Mouse (Mus musculus) kidney, embryonic 16.5 days (tissue): ENCODE results near the gene Hmox2. TPM values are rescaled to one million over a fixed set of nuclear protein-coding genes. Genes with fewer than 3 reads are reported as not detected.
"Not testable (repeated sequence)": the region's sequence is repeated elsewhere in the genome, so short reads cannot be mapped to it uniquely, and the experiment has no call there.

Experiments
- ATAC-seq: fragments of 200-750 bp; cut with Nextera tagmentation; 2 replicates; pipeline ENCODE4 v1.8.0; 2017; ENCODE audit warnings: moderate TSS enrichment; ENCODE audit not compliant: low FRiP score, low TSS enrichment
- H3K27ac ChIP-seq: fragments of 300-500 bp; sonication (generic); 2 replicates; pipeline ENCODE4 v1.5.1; 2014; ENCODE audit warnings: low read length
- H3K27me3 ChIP-seq: fragments of 300-500 bp; sonication (generic); 2 replicates; pipeline ENCODE4 v1.6.1; 2014; ENCODE audit warnings: low read length, control low read depth, mixed read lengths; ENCODE audit not compliant: insufficient read depth
- H3K36me3 ChIP-seq: fragments of 300-500 bp; sonication (generic); 2 replicates; pipeline ENCODE4 v1.6.1; 2014; ENCODE audit warnings: low read length, control low read depth, mixed read lengths; ENCODE audit not compliant: insufficient read depth
- H3K4me1 ChIP-seq: fragments of 300-500 bp; sonication (generic); 2 replicates; pipeline ENCODE4 v1.6.1; 2014; ENCODE audit warnings: low read length, control low read depth, mixed read lengths; ENCODE audit not compliant: insufficient read depth
- H3K4me2 ChIP-seq: fragments of 300-500 bp; sonication (generic); replicated peaks from 2 replicates; pipeline ENCODE4 v1.6.1; 2014; ENCODE audit warnings: low read depth, low read length
- H3K4me3 ChIP-seq: fragments of 300-500 bp; sonication (generic); 2 replicates; pipeline ENCODE4 v1.5.1; 2014; ENCODE audit warnings: mild to moderate bottlenecking, low read length
- H3K9ac ChIP-seq: fragments of 300-500 bp; sonication (generic); replicated peaks from 2 replicates; pipeline ENCODE4 v1.6.1; 2014; ENCODE audit warnings: low read length
- H3K9me3 ChIP-seq: fragments of 300-500 bp; sonication (generic); 2 replicates; pipeline ENCODE4 v1.6.1; 2016; ENCODE audit warnings: low read length, control low read depth
- WGBS: fragments of 180-500 bp; shearing (Covaris S2); extraction: QIAGEN DNeasy Blood & Tissue Kit; methylation state at CpG from one replicate; pipeline ENCODE4 v1.1.7; 2014; 5-methylcytosine and 5-hydroxymethylcytosine counted together
- polyA plus RNA-seq: library from polyadenylated mRNA; unstranded; fragments of >200 nt; fragmentation: Nextera tagmentation; extraction: Ambion mirVana; gene quantifications from 2 replicates; pipeline ENCODE4 v1.2.1, GENCODE M21; 2015

The Hmox2 gene
- 117 and 120 TPM in 2 replicates for polyA plus RNA-seq

DNA sequence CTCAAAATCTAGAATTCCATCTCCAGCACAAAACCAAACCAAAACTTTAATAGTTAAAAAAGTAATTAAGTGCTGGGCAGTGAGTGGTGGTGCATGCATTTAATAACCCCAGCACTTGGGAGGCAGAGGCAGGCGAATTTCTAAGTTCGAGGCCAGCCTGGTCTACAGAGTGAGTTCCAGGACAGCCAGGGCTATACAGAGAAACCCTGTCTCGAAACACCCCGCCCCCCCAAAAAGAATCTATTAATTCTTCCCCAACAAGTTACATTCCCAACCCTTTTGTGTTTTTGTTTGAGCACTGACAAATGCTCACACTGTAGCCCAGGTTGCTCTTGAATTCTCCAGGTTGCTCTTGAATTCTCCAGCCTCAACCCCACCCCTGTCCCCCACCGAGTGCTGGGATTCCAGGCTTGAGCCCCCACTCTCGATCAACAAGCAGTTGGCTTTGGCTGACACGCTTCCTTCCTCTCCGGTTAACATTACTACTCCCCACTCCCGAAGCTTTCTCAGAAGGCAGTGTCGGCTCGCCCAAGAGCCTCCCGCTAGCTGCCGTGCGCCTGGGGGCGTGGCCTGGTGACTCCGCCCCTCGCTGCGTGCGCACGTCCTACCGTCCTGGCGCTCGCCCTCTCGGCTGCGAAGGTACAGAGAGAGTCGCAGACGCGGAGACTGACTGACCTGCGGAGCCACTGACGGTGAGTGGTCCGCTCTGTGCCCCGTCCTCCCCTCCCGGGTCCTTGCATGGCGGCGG, at the start of gene Hmox2:
Gene Hmox2 (plus strand): TSS at position 582 of the 748 bp plus-strand sequence.
- peak within 1 kb of the TSS; percentile 58 for H3K4me2 ChIP-seq
- no peaks in the 10 kb centered on the region for H3K36me3 ChIP-seq
- H3K9me3 ChIP-seq = no peaks in the 10 kb centered on the region
- H3K4me1 ChIP-seq = peaks cover 14% of the 10 kb centered on the region
- no peaks in the 10 kb centered on the region for H3K27me3 ChIP-seq
- H3K9ac ChIP-seq = peak within 1 kb of the TSS; percentile 89
- WGBS = 5% methylated on average over 34 of the region's 35 CpGs
- ATAC-seq = peak; percentile 96
- peak within 1 kb of the TSS; percentile 87 for H3K4me3 ChIP-seq
- H3K27ac ChIP-seq = peak within 1 kb of the TSS; percentile 85

DNA sequence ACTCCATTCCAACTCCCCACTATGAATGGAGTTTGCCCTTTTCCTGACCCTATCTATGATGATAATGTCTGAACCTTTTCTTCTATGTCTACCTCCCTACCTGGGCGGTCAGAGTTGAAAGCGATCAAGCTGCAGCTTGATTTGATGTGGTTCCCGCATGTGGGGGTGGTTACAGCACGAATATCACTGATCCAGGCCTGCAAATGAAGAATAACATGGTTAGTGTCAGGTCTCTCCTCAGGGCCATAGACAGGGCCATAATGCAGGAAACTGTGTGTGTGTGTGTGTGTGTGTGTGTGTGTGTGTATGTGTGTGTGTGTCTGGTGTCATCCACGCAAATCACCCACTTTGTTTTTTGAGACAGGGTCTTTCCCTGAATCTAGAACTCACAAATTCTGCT, 49.3 kb upstream of the Hmox2 start:
- Histone ChIP-seq H3K27me3 (no peaks in the 10 kb centered on the region), H3K9ac (no peak overlapping the region), H3K4me2 (no peak overlapping the region), H3K4me3 (no peak overlapping the region), H3K36me3 (peaks cover 25% of the 10 kb centered on the region), H3K9me3 (no peaks in the 10 kb centered on the region), H3K4me1 (peaks cover 15% of the 10 kb centered on the region), H3K27ac (no peak overlapping the region)
- no peak for ATAC-seq
- 93% methylated on average over 5 of the region's 5 CpGs for WGBS

DNA sequence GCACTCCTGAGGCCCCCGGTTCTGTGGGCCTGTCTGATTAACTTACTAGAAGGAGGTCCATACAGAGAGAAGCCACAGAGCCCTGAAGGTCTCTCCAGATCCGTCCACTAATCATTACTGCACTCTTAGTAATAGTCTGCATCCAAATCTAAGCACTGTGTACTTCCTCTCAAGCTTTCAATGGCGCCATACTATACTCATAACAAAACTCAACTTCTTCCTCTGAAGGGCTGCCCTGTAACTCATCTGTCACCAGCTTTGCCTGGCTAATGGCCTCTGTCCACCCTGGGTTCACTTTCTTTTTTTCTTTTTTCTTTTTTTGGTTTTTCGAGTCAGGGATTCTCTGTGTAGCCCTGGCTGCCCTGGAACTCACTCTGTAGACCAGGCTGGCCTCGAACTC, 48.1 kb upstream of the Hmox2 start:
- Histone ChIP-seq H3K9me3 (no peaks in the 10 kb centered on the region), H3K4me3 (no peak overlapping the region), H3K4me1 (peaks cover 15% of the 10 kb centered on the region), H3K27ac (no peak overlapping the region), H3K36me3 (peaks cover 25% of the 10 kb centered on the region), H3K4me2 (0 out of 2 replicates have a peak overlapping the region, but pooled peaks have one; percentile 93), H3K9ac (0 out of 2 replicates have a peak overlapping the region, but pooled peaks have one; percentile 1), H3K27me3 (no peaks in the 10 kb centered on the region)
- 86% methylated on average over 5 of the region's 5 CpGs for WGBS
- ATAC-seq = no peak

DNA sequence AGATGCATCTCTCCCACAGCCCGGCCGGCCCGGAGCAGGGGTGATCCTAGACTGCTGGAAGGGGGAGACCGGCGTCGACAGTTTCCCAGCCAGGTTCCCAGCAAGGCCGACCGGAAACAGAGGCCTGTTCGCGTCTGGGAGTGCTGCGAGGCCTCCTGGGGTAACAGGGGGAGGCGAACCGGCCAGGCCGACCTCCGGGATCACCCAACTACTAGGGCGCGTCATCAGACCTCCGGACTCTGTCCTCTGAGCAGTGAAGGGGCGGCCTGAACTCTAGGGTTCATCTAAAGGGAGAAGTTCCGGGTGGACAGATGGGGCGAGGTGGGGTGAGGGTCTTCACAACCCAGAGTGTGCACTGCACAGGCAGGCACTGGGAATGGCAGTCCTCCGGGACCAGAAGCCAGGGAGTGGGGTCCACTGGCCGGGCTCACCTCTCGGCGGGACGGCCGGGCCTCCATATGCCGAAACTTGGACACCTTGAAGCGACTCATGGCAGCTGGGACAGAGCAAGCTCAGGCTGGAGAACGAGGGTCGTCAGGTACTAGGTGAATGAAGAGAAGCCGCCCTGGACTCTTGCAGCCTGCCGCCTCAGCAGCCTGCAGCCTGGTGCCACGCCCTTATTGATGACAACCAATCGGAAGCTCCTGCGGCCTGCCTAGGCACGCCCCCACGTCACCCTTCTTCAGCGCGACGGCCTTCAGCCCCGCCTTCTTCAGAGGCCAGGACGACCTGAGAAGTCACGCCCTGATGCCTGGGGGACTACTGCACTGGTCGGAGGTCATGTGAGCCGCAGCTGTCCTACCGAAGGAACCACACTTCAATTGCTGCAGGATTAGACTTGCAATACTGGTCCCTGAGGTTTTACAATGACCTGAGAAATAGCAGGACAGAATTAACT, 46.8 kb upstream of the Hmox2 start, which contains the start of gene Coro7:
Gene Coro7 (minus strand): TSS at position 657 of the 898 bp plus-strand sequence.
- H3K9me3 ChIP-seq = no peaks in the 10 kb centered on the region
- peak within 1 kb of the TSS; percentile 52 for H3K27ac ChIP-seq
- H3K36me3 ChIP-seq = peaks cover 21% of the 10 kb centered on the region; the same call in 1 of the 2 replicates
- no peaks in the 10 kb centered on the region for H3K27me3 ChIP-seq
- peak within 1 kb of the TSS; percentile 82 for H3K9ac ChIP-seq
- H3K4me3 ChIP-seq = peak within 1 kb of the TSS; percentile 86
- peak within 1 kb of the TSS; percentile 93 for H3K4me2 ChIP-seq
- under 1% methylated on average over 47 of the region's 47 CpGs for WGBS
- peak; percentile 89 for ATAC-seq
- peaks cover 15% of the 10 kb centered on the region for H3K4me1 ChIP-seq

DNA sequence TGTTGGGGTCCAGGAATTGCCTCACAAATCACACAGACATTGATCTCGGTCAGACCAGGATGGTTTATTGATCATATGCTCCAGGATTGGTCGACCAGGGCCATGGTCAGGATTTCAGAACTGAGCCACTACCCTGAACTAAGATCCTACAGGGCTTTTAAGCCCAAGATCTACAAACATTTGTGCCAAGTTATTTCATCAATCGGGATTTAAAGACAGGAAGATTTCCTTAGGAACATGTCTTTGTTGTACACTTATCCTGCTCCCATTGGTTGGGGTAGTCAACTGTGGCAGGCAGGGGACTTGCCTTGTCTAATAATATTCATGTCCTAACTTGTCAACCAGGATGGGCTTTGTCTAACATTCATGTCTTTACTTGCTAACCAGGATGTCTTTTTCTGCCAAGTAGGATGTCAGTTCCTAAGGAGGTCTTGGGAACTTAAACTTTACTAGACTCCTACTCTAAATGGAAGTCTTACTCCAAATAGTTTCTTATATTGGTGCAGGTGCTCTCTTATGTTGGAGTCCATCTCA, 45.2 kb upstream of the Hmox2 start:
- not testable (repeated sequence) for H3K9me3 ChIP-seq, H3K27me3 ChIP-seq, H3K27ac ChIP-seq, ATAC-seq, H3K4me2 ChIP-seq, H3K36me3 ChIP-seq, H3K4me3 ChIP-seq, H3K9ac ChIP-seq
- H3K4me1 ChIP-seq = peaks cover 24% of the 10 kb centered on the region
- 78% methylated on average over 3 of the region's 3 CpGs for WGBS

DNA sequence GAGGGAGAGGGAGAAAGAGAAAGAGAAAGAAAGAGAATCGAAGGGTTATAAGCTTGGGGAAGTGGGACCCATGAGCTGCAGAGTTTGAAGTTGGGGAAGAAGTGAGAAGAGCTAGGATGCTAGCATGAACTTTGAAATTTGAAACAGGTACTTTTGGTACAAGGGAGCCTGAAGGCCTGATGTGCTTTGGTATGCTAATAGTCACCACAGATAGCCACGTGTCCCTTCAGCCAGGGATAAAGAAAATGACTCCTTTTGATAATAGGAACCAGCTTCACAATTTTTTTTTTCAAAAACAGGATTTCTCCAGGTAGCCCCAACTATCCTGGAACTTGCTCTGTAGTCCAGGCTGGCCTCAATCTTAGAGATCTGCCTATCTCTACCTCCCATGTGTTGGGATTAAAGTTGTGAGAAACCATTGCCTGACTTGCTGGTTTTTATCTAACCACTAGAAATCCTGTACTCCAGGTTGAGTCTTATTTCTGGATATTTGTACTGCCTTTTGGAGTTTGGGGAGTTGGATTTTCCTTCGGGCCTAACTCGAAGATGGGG, 43.5 kb upstream of the Hmox2 start:
- Histone ChIP-seq H3K36me3 (peaks cover 6% of the 10 kb centered on the region), H3K4me1 (peaks cover 24% of the 10 kb centered on the region), H3K9me3 (no peaks in the 10 kb centered on the region), H3K4me3 (no peak overlapping the region), H3K4me2 (peak overlapping the region; percentile 72), H3K27me3 (no peaks in the 10 kb centered on the region), H3K27ac (peak overlapping the region; percentile 89), H3K9ac (peak overlapping the region; percentile 93)
- no peak for ATAC-seq
- 78% methylated on average over 4 of the region's 4 CpGs for WGBS

DNA sequence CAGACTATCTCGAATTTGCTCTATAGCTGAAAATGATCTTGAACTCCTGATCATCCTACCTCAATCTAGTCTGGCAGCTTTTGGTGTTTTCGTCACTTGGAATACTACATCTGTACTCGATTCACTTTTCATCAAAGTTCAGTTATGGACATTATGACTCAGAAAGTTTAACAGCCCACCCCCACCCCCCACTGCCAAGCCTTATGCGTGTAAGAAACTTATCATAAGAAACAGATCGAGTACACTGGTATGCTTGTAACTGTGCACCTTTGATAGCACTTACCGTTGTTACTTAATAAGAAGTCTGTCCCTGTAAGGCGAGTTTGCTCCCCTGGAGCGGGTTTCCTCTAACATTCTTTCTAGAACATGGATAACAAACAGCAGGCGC, 43.0 kb upstream of the Hmox2 start:
- WGBS = 32% methylated on average over 9 of the region's 9 CpGs
- Histone ChIP-seq H3K4me1 (peaks cover 20% of the 10 kb centered on the region), H3K27me3 (no peaks in the 10 kb centered on the region), H3K9ac (peak overlapping the region; percentile 93), H3K9me3 (no peaks in the 10 kb centered on the region), H3K36me3 (peaks cover 10% of the 10 kb centered on the region), H3K27ac (peak overlapping the region; percentile 89), H3K4me3 (peak overlapping the region; percentile 93), H3K4me2 (peak overlapping the region; percentile 72)
- no peak for ATAC-seq

DNA sequence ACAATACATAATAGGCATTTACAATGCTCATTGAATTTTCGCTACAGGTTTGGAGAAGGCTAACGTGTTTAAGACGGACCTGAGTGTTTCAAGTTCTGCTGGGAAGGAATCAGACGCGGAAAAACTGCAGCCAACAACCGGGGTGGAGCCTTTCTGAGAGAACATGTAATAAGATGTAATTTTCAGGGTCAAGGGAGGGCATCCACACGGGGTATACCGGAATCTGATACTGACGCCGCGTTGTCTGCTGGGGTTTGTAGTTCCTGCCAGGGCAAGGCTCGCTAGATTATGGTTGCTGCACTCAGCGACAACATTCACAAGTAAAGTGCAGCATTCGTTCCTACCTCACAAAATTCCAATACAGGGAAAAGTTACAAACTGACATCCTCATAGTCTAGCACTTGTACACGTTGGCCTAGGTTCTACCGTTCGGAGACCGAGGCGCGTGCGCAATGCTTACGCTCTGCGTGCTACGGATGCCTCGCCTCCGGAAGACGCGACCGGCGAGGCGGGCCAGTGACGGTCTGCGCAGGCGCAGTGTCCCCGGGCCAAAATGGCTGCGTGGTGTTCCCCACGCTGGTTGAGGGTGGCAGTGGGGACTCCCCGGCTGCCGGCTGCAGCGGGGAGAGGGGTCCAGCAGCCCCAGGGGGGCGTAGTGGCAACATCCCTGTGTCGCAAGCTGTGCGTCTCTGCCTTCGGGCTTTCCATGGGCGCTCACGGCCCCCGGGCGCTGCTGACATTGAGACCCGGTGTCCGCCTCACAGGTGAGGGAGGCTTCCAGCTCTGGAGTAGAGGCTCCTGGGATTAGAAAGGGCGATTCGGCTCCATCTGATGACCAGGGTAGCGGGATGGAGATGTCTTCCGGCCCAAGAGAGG, 42.3 kb upstream of the Hmox2 start:
- peak overlapping the region; percentile 95 for H3K4me2 ChIP-seq
- ATAC-seq = peak; percentile 84
- H3K27me3 ChIP-seq = no peaks in the 10 kb centered on the region
- under 1% methylated on average over 54 of the region's 54 CpGs for WGBS
- peak overlapping the region; percentile 93 for H3K4me3 ChIP-seq
- peaks cover 14% of the 10 kb centered on the region for H3K4me1 ChIP-seq
- H3K9me3 ChIP-seq = no peaks in the 10 kb centered on the region
- peak overlapping the region; percentile 93 for H3K9ac ChIP-seq
- H3K36me3 ChIP-seq = peaks cover 14% of the 10 kb centered on the region
- H3K27ac ChIP-seq = peak overlapping the region; percentile 89

DNA sequence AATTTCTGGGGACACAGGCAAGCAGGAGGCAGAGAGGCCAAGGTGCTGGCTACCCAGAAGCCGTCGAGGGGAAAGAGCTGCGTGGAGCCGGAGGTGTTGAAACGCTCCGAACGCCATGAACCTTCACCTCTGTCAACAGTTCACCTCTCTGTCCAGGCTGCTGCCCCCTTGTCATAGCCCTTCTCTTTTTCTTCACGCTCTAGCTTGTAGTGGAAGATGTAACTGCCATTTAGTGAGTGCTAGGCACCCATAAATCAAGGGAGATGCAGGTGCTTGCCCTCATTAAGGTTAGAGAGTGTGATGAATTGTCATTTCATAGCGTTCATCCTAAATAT, 41.7 kb upstream of the Hmox2 start:
- H3K4me1 ChIP-seq = peaks cover 12% of the 10 kb centered on the region
- peaks cover 20% of the 10 kb centered on the region for H3K36me3 ChIP-seq
- WGBS = under 1% methylated on average over 9 of the region's 9 CpGs
- peak overlapping the region; percentile 95 for H3K4me2 ChIP-seq
- no peak overlapping the region for H3K27ac ChIP-seq
- H3K4me3 ChIP-seq = peak overlapping the region; percentile 93
- no peak for ATAC-seq
- H3K9me3 ChIP-seq = no peaks in the 10 kb centered on the region
- H3K9ac ChIP-seq = peak overlapping the region; percentile 93
- H3K27me3 ChIP-seq = no peaks in the 10 kb centered on the region
